26 mouse cellular contexts compared by ENCODE assay signal in genomic region chr6:91052572-91052971, GRCm38 (mm10).
DNase-seq lines count a peak whose midpoint lies in the region; ATAC-seq and TF ChIP-seq lines count a peak whose summit lies in the region.
"Had no signal": no experiment of that assay in that cellular context is flagged by ENCODE, and none has a peak within 500 bp of the region (broad histone marks: within the 10 kb centered on the region; RNA-seq: fewer than 3 reads in every experiment).

No protein-coding gene starts in this region.

- TF ChIP-seq POLR2A in MEL (IDR thresholded peaks at IDR 0.05; ENCODE audit: control insufficient read depth in 1 of 2, insufficient read depth in 1 of 2, low read depth in 1 of 2, low read length in 2 of 2, poor library complexity in 1 of 2), result no peak

- no peak overlapping the region for H3K4me3 ChIP-seq in hindbrain, postnatal 0 days (ENCODE audit: low read length)
- H3K4me3 ChIP-seq in hindbrain, embryonic 14.5 days (replicated peaks; ENCODE audit: low read length), result no peak overlapping the region
- no peak overlapping the region for H3K4me3 ChIP-seq in lung, postnatal 0 days (ENCODE audit: low read depth, low read length)
- no peak overlapping the region for H3K4me3 ChIP-seq in MEL (ENCODE audit: control insufficient read depth in 1 of 2, insufficient read depth in 1 of 2, low read depth in 2 of 2, low read length in 2 of 2)
- no peak overlapping the region for H3K4me3 ChIP-seq in stomach, postnatal 0 days (ENCODE audit: low read depth, low read length)
- H3K4me3 ChIP-seq: embryonic facial prominence, embryonic 13.5 days; erythroblast, embryonic 14.5 days; forebrain, embryonic 12.5 days; heart, embryonic 10.5 days; hindbrain, embryonic 15.5 days; intestine, embryonic 15.5 days; kidney, embryonic 15.5 days; left cerebral cortex, adult 2 months; limb, embryonic 15.5 days; midbrain, embryonic 10.5 days had no signal

- H3K79me2 ChIP-seq in MEL (ENCODE audit: control insufficient read depth, insufficient read depth, low read length, poor library complexity), result no peaks in the 10 kb centered on the region

- no peak overlapping the region for H3K4me2 ChIP-seq in hindbrain, postnatal 0 days (ENCODE audit: low read depth, low read length)
- H3K4me2 ChIP-seq in hindbrain, embryonic 14.5 days (replicated peaks), result no peak overlapping the region
- H3K4me2 ChIP-seq in lung, postnatal 0 days (replicated peaks; ENCODE audit: low read depth, low read length), result no peak overlapping the region
- H3K4me2 ChIP-seq in stomach, postnatal 0 days (replicated peaks; ENCODE audit: low read depth), result no peak overlapping the region
- H3K4me2 ChIP-seq: embryonic facial prominence, embryonic 13.5 days; forebrain, embryonic 12.5 days; hindbrain, embryonic 15.5 days; intestine, embryonic 15.5 days; kidney, embryonic 15.5 days; limb, embryonic 15.5 days had no signal

- H3K27me3 ChIP-seq in hindbrain, postnatal 0 days (ENCODE audit: insufficient read depth, low read length), result no peaks in the 10 kb centered on the region
- H3K27me3 ChIP-seq in hindbrain, embryonic 14.5 days (ENCODE audit: control insufficient read depth, insufficient read depth, low read length), result no peaks in the 10 kb centered on the region
- no peaks in the 10 kb centered on the region for H3K27me3 ChIP-seq in lung, postnatal 0 days (replicated peaks; ENCODE audit: insufficient read depth, low read length)
- no peaks in the 10 kb centered on the region for H3K27me3 ChIP-seq in MEL (ENCODE audit: control insufficient read depth in 1 of 2, insufficient read depth in 2 of 2, low read length in 2 of 2)
- no peaks in the 10 kb centered on the region for H3K27me3 ChIP-seq in stomach, postnatal 0 days (ENCODE audit: control insufficient read depth, insufficient read depth, low read length)
- H3K27me3 ChIP-seq: embryonic facial prominence, embryonic 13.5 days; forebrain, embryonic 12.5 days; hindbrain, embryonic 15.5 days; intestine, embryonic 15.5 days; kidney, embryonic 15.5 days; limb, embryonic 15.5 days had no signal

- 94% methylated on average over 4 of the region's 4 CpGs for WGBS in hindbrain, postnatal 0 days
- WGBS in hindbrain, embryonic 14.5 days, result 97% methylated on average over 4 of the region's 4 CpGs
- WGBS in lung, postnatal 0 days, result 93% methylated on average over 4 of the region's 4 CpGs
- 95% methylated on average over 4 of the region's 4 CpGs for WGBS in stomach, postnatal 0 days

- H3K4me1 ChIP-seq in hindbrain, postnatal 0 days (ENCODE audit: insufficient read depth, low read length), result no peaks in the 10 kb centered on the region
- no peaks in the 10 kb centered on the region for H3K4me1 ChIP-seq in hindbrain, embryonic 14.5 days (replicated peaks; ENCODE audit: control insufficient read depth, insufficient read depth, low read length)
- H3K4me1 ChIP-seq in lung, postnatal 0 days (ENCODE audit: insufficient read depth, low read depth, low read length), result no peaks in the 10 kb centered on the region
- H3K4me1 ChIP-seq in MEL (ENCODE audit: control insufficient read depth in 1 of 2, insufficient read depth in 2 of 2, low read length in 2 of 2), result peaks cover 3 to 7% of the 10 kb centered on the region in 2 experiments; a peak in 2 of 4 replicates
- H3K4me1 ChIP-seq in stomach, postnatal 0 days (replicated peaks; ENCODE audit: control insufficient read depth, insufficient read depth), result no peaks in the 10 kb centered on the region
- H3K4me1 ChIP-seq: intestine, embryonic 15.5 days; limb, embryonic 15.5 days; midbrain, embryonic 10.5 days had no signal

- TF ChIP-seq CTCF in hindbrain, postnatal 0 days (IDR thresholded peaks at IDR 0.05; ENCODE audit: low read depth), result peak; percentile 32
- TF ChIP-seq CTCF in lung, postnatal 0 days (IDR thresholded peaks at IDR 0.05), result peak; percentile 34
- TF ChIP-seq CTCF in MEL (IDR thresholded peaks at IDR 0.05 in 2 of 3, conservative IDR thresholded peaks at IDR 0.05 in 1 of 3; ENCODE audit: control insufficient read depth in 1 of 3, insufficient read depth in 1 of 3, low read depth in 2 of 3, low read length in 3 of 3, poor library complexity in 1 of 3, severe bottlenecking in 1 of 3), result peak in 1 of 3 experiments; percentile 18; a peak in 2 of 6 replicates
- peak; percentile 52 for TF ChIP-seq CTCF in stomach, postnatal 0 days (IDR thresholded peaks at IDR 0.05; ENCODE audit: low read depth)

- peaks cover 39% of the 10 kb centered on the region for H3K36me3 ChIP-seq in hindbrain, postnatal 0 days (ENCODE audit: insufficient read depth, low read length)
- H3K36me3 ChIP-seq in hindbrain, embryonic 14.5 days (replicated peaks; ENCODE audit: control insufficient read depth, insufficient read depth), result peaks cover 43% of the 10 kb centered on the region
- peaks cover 3% of the 10 kb centered on the region; the same call in 1 of the 2 replicates for H3K36me3 ChIP-seq in lung, postnatal 0 days (ENCODE audit: insufficient read depth, low read length)
- peaks cover 12 to 14% of the 10 kb centered on the region in 2 experiments for H3K36me3 ChIP-seq in MEL (ENCODE audit: control insufficient read depth in 1 of 2, insufficient read depth in 2 of 2, low read length in 2 of 2)
- no peaks in the 10 kb centered on the region for H3K36me3 ChIP-seq in stomach, postnatal 0 days (ENCODE audit: control insufficient read depth, insufficient read depth, low read length)
- H3K36me3 ChIP-seq: embryonic facial prominence, embryonic 13.5 days; intestine, embryonic 15.5 days; limb, embryonic 15.5 days had no signal

- DNase-seq in hindbrain, postnatal 0 days (ENCODE audit: low spot score), result no peak
- DNase-seq in hindbrain, embryonic 14.5 days (ENCODE audit: low spot score), result no peak
- no peak for DNase-seq in lung, postnatal 0 days (ENCODE audit: low spot score)
- no peak for DNase-seq in lung, postnatal 36 days
- peak; percentile 19 for DNase-seq in MEL (ENCODE audit: low read depth, low spot score)
- DNase-seq in stomach, postnatal 0 days (ENCODE audit: low spot score), result no peak
- no peak for DNase-seq in left cerebral cortex, postnatal 4 days
- DNase-seq: adrenal gland, adult 2 months; B cell, adult 2 months; cerebellum, adult 11 months; cerebellum, postnatal 14 days; heart, postnatal 4 days; kidney, postnatal 4 days; lung, adult 2 months; lung, postnatal 4 days; right cerebral cortex, postnatal 14 days had no signal

- H3K27ac ChIP-seq in hindbrain, postnatal 0 days, result no peak overlapping the region
- H3K27ac ChIP-seq in hindbrain, embryonic 14.5 days, result no peak overlapping the region
- no peak overlapping the region for H3K27ac ChIP-seq in lung, postnatal 0 days (ENCODE audit: low read length)
- H3K27ac ChIP-seq in MEL (ENCODE audit: control insufficient read depth, low read depth, low read length), result no peak overlapping the region
- no peak overlapping the region for H3K27ac ChIP-seq in stomach, postnatal 0 days (replicated peaks)
- H3K27ac ChIP-seq: embryonic facial prominence, embryonic 13.5 days; forebrain, embryonic 12.5 days; heart, embryonic 10.5 days; hindbrain, embryonic 15.5 days; intestine, embryonic 15.5 days; kidney, embryonic 15.5 days; left cerebral cortex, adult 2 months; limb, embryonic 15.5 days; midbrain, embryonic 10.5 days had no signal

- intact Hi-C loops in left cerebral cortex, postnatal 4 days (cut with DNase I), result no loop called here

- no peaks in the 10 kb centered on the region for H3K9me3 ChIP-seq in hindbrain, postnatal 0 days (ENCODE audit: low read length)
- H3K9me3 ChIP-seq in hindbrain, embryonic 14.5 days (ENCODE audit: control insufficient read depth, low read length), result no peaks in the 10 kb centered on the region
- no peaks in the 10 kb centered on the region for H3K9me3 ChIP-seq in lung, postnatal 0 days (ENCODE audit: low read length)
- H3K9me3 ChIP-seq in MEL (replicated peaks; ENCODE audit: insufficient read depth, low read length), result no peaks in the 10 kb centered on the region
- H3K9me3 ChIP-seq in stomach, postnatal 0 days (ENCODE audit: control insufficient read depth, low read length), result no peaks in the 10 kb centered on the region
- H3K9me3 ChIP-seq: embryonic facial prominence, embryonic 13.5 days; forebrain, embryonic 12.5 days; heart, embryonic 10.5 days; hindbrain, embryonic 15.5 days; intestine, embryonic 15.5 days; kidney, embryonic 15.5 days; limb, embryonic 15.5 days; midbrain, embryonic 10.5 days had no signal

- no peak; the same call in 1 of the 2 replicates for TF ChIP-seq RAD21 in MEL (IDR thresholded peaks at IDR 0.05; ENCODE audit: low read depth, low read length)

- ATAC-seq in hindbrain, postnatal 0 days, result no peak
- no peak for ATAC-seq in hindbrain, embryonic 14.5 days (ENCODE audit: low FRiP score)
- ATAC-seq in lung, postnatal 0 days, result no peak
- ATAC-seq in stomach, postnatal 0 days (ENCODE audit: low FRiP score, low TSS enrichment), result no peak
- ATAC-seq: intestine, embryonic 15.5 days had no signal

- TF ChIP-seq EP300 in lung, postnatal 0 days (IDR thresholded peaks at IDR 0.05), result no peak
- no peak for TF ChIP-seq EP300 in MEL (IDR thresholded peaks at IDR 0.05; ENCODE audit: low read depth in 1 of 2, low read length in 2 of 2)
- no peak for TF ChIP-seq EP300 in stomach, postnatal 0 days (optimal IDR thresholded peaks at IDR 0.05)

- no peak overlapping the region for H3K9ac ChIP-seq in hindbrain, postnatal 0 days (replicated peaks; ENCODE audit: low read length)
- H3K9ac ChIP-seq in hindbrain, embryonic 14.5 days, result no peak overlapping the region
- no peak overlapping the region for H3K9ac ChIP-seq in lung, postnatal 0 days (replicated peaks; ENCODE audit: low read depth)
- H3K9ac ChIP-seq in MEL (ENCODE audit: control insufficient read depth, low read depth, low read length, poor library complexity, severe bottlenecking), result no peak overlapping the region
- no peak overlapping the region for H3K9ac ChIP-seq in stomach, postnatal 0 days (ENCODE audit: low read length)
- H3K9ac ChIP-seq: embryonic facial prominence, embryonic 13.5 days; forebrain, embryonic 12.5 days; hindbrain, embryonic 15.5 days; intestine, embryonic 15.5 days; kidney, embryonic 15.5 days; limb, embryonic 15.5 days had no signal

TF ChIP-seq in MEL, 35 proteins besides CTCF, POLR2A, EP300 and RAD21:
- TF ChIP-seq CHD2 (IDR thresholded peaks at IDR 0.05; ENCODE audit: low read length) (no peak), MXI1 (IDR thresholded peaks at IDR 0.05; ENCODE audit: low read depth, low read length) (no peak), JUND (IDR thresholded peaks at IDR 0.05; ENCODE audit: low read depth, low read length) (no peak), CHD1 (IDR thresholded peaks at IDR 0.05; ENCODE audit: low read depth, low read length) (no peak), MAZ (IDR thresholded peaks at IDR 0.05; ENCODE audit: low read depth, low read length) (no peak), ELF1 (IDR thresholded peaks at IDR 0.05; ENCODE audit: low read depth, low read length) (no peak), POLR2AphosphoS2 (IDR thresholded peaks at IDR 0.05; ENCODE audit: low read length) (no peak)
TF ChIP-seq in MEL: peak in this region for 0.
